Mouse (Mus musculus): ENCODE results near the gene Gjb2. TPM values are rescaled to one million over a fixed set of nuclear protein-coding genes. Genes with fewer than 3 reads are reported as not detected.

Gene Gjb2
- polyA plus RNA-seq (2012), result 0.02 TPM in 2 replicates

GRCm38 (mm10) chr14:57104106-57105023, at the start of gene Gjb2:
Gene Gjb2 (minus strand): TSS chr14:57104702.
- H3K36me3 ChIP-seq (ENCODE audit: control insufficient read depth), result no peaks in the 10 kb centered on the region
- H3K4me1 ChIP-seq (ENCODE audit: control insufficient read depth), result peaks cover 8% of the 10 kb centered on the region
- peaks cover 49% of the 10 kb centered on the region for H3K27me3 ChIP-seq (ENCODE audit: control insufficient read depth)
- H3K9me3 ChIP-seq (ENCODE audit: control insufficient read depth, low read length), result no peaks in the 10 kb centered on the region; the same call in 1 of the 2 replicates
- H3K4me3 ChIP-seq (replicated peaks), result peak within 1 kb of the TSS; percentile 64
- no peak for TF ChIP-seq GATA1 (IDR thresholded peaks at IDR 0.05; ENCODE audit: low read length)

GRCm38 (mm10) chr14:57145741-57146140, 41.2 kb upstream of the Gjb2 start:
- H3K4me3 ChIP-seq (replicated peaks), result no peak overlapping the region
- H3K36me3 ChIP-seq (ENCODE audit: control insufficient read depth), result no peaks in the 10 kb centered on the region
- H3K4me1 ChIP-seq (ENCODE audit: control insufficient read depth), result no peaks in the 10 kb centered on the region
- TF ChIP-seq GATA1 (IDR thresholded peaks at IDR 0.05; ENCODE audit: low read length) (no peak), TAL1 (IDR thresholded peaks at IDR 0.05; ENCODE audit: low read length) (no peak)
- no peaks in the 10 kb centered on the region for H3K27me3 ChIP-seq (ENCODE audit: control insufficient read depth)
- H3K9me3 ChIP-seq (ENCODE audit: control insufficient read depth, low read length), result no peaks in the 10 kb centered on the region

GRCm38 (mm10) chr14:57135265-57135664, 30.8 kb upstream of the Gjb2 start:
- Histone ChIP-seq H3K4me1 (ENCODE audit: control insufficient read depth) (no peaks in the 10 kb centered on the region), H3K36me3 (ENCODE audit: control insufficient read depth) (no peaks in the 10 kb centered on the region), H3K9me3 (ENCODE audit: control insufficient read depth, low read length) (no peaks in the 10 kb centered on the region), H3K27me3 (ENCODE audit: control insufficient read depth) (peaks cover 48% of the 10 kb centered on the region), H3K4me3 (replicated peaks) (no peak overlapping the region)
- TF ChIP-seq TAL1 (IDR thresholded peaks at IDR 0.05; ENCODE audit: low read length) (no peak), GATA1 (IDR thresholded peaks at IDR 0.05; ENCODE audit: low read length) (no peak)

GRCm38 (mm10) chr14:57133161-57133661, 28.7 kb upstream of the Gjb2 start, which contains the start of gene Gjb6:
Gene Gjb6 (minus strand): TSS chr14:57133611.
- Histone ChIP-seq H3K9me3 (ENCODE audit: control insufficient read depth, low read length) (no peaks in the 10 kb centered on the region), H3K4me3 (replicated peaks) (no peak within 1 kb of the TSS), H3K27me3 (ENCODE audit: control insufficient read depth) (peaks cover 48% of the 10 kb centered on the region), H3K36me3 (ENCODE audit: control insufficient read depth) (no peaks in the 10 kb centered on the region), H3K4me1 (ENCODE audit: control insufficient read depth) (no peaks in the 10 kb centered on the region)
- TF ChIP-seq TAL1 (IDR thresholded peaks at IDR 0.05; ENCODE audit: low read length), result no peak
- TF ChIP-seq GATA1 (IDR thresholded peaks at IDR 0.05; ENCODE audit: low read length), result no peak

GRCm38 (mm10) chr14:57127383-57127782, 22.9 kb upstream of the Gjb2 start:
- H3K4me3 ChIP-seq (replicated peaks), result no peak overlapping the region
- H3K27me3 ChIP-seq (ENCODE audit: control insufficient read depth), result peaks cover 14% of the 10 kb centered on the region
- H3K4me1 ChIP-seq (ENCODE audit: control insufficient read depth), result no peaks in the 10 kb centered on the region
- no peaks in the 10 kb centered on the region for H3K9me3 ChIP-seq (ENCODE audit: control insufficient read depth, low read length)
- no peaks in the 10 kb centered on the region for H3K36me3 ChIP-seq (ENCODE audit: control insufficient read depth)
- TF ChIP-seq TAL1 (IDR thresholded peaks at IDR 0.05; ENCODE audit: low read length) (no peak), GATA1 (IDR thresholded peaks at IDR 0.05; ENCODE audit: low read length) (no peak)

- Histone ChIP-seq H3K27me3 (ENCODE audit: control insufficient read depth) (no peaks in the 10 kb centered on the region), H3K4me1 (ENCODE audit: control insufficient read depth) (no peaks in the 10 kb centered on the region), H3K9me3 (ENCODE audit: control insufficient read depth, low read length) (no peaks in the 10 kb centered on the region), H3K36me3 (ENCODE audit: control insufficient read depth) (no peaks in the 10 kb centered on the region), H3K4me3 (replicated peaks) (no peak overlapping the region)
- no peak for TF ChIP-seq TAL1 (IDR thresholded peaks at IDR 0.05; ENCODE audit: low read length)
Measured at GRCm38 (mm10) chr14:57122295-57122694, 17.8 kb upstream of the Gjb2 start.

GRCm38 (mm10) chr14:57115823-57116544, 11.5 kb upstream of the Gjb2 start, which contains the start of gene Gm4491:
Gene Gm4491 (minus strand): TSS chr14:57115883.
- no peaks in the 10 kb centered on the region for H3K4me1 ChIP-seq (ENCODE audit: control insufficient read depth)
- peaks cover 18% of the 10 kb centered on the region for H3K27me3 ChIP-seq (ENCODE audit: control insufficient read depth)
- no peaks in the 10 kb centered on the region for H3K36me3 ChIP-seq (ENCODE audit: control insufficient read depth)
- H3K4me3 ChIP-seq (replicated peaks), result no peak within 1 kb of the TSS
- no peaks in the 10 kb centered on the region for H3K9me3 ChIP-seq (ENCODE audit: control insufficient read depth, low read length)
- TF ChIP-seq TAL1 (IDR thresholded peaks at IDR 0.05; ENCODE audit: low read length), result no peak

- Histone ChIP-seq H3K27me3 (ENCODE audit: control insufficient read depth) (peaks cover 42% of the 10 kb centered on the region), H3K9me3 (ENCODE audit: control insufficient read depth, low read length) (no peaks in the 10 kb centered on the region; the same call in 1 of the 2 replicates)
Measured at GRCm38 (mm10) chr14:57109194-57109593, 4.7 kb upstream of the Gjb2 start.

GRCm38 (mm10) chr14:57107916-57108315, 3.4 kb upstream of the Gjb2 start:
- no peak for TF ChIP-seq TAL1 (IDR thresholded peaks at IDR 0.05; ENCODE audit: low read length)
- TF ChIP-seq GATA1 (IDR thresholded peaks at IDR 0.05; ENCODE audit: low read length), result no peak
- Histone ChIP-seq H3K4me3 (replicated peaks) (no peak overlapping the region), H3K36me3 (ENCODE audit: control insufficient read depth) (no peaks in the 10 kb centered on the region), H3K27me3 (ENCODE audit: control insufficient read depth) (peaks cover 51% of the 10 kb centered on the region), H3K9me3 (ENCODE audit: control insufficient read depth, low read length) (no peaks in the 10 kb centered on the region; the same call in 1 of the 2 replicates), H3K4me1 (ENCODE audit: control insufficient read depth) (peaks cover 8% of the 10 kb centered on the region)

More at GRCm38 (mm10) chr14:57109194-57109593, 4.7 kb upstream of the Gjb2 start:
- TF ChIP-seq TAL1 (IDR thresholded peaks at IDR 0.05; ENCODE audit: low read length) (no peak), GATA1 (IDR thresholded peaks at IDR 0.05; ENCODE audit: low read length) (no peak)
- Histone ChIP-seq H3K4me1 (ENCODE audit: control insufficient read depth) (peaks cover 1% of the 10 kb centered on the region; the same call in 1 of the 2 replicates), H3K36me3 (ENCODE audit: control insufficient read depth) (no peaks in the 10 kb centered on the region), H3K4me3 (replicated peaks) (no peak overlapping the region)
